Comparison of ENCODE assay signal across 9 mouse cellular contexts in the genomic region with DNA sequence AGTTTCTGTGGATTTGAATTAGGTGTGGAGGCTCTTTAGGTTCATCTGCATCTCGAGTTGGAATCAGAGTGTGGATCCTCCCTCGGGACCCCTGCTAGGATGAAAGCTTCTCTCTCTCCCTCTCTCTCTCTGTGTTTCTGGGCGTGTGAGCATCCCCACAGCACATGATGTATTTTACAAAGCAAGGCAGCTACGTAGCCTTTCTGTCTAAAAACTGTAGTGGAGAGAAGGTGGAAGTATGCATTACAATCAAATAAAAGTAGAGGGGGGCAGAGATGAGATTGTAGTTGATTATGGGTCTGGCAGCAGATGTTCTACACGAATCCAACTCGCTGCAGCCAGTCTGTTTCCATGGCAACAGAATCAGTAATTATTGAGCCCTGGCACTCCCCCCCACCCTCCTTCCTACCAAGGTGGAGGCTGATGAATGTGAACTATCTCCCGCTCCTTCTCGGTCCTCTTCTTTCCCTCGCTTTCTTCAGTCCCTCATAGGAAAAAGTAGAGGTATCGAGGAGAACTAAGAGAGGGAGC.
DNase-seq lines count a peak whose midpoint lies in the region; ATAC-seq lines count a peak whose summit lies in the region.
"Had no signal": no experiment of that assay in that cellular context is flagged by ENCODE, and none has a peak within 500 bp of the region (broad histone marks: within the 10 kb centered on the region; RNA-seq: fewer than 3 reads in every experiment).

No protein-coding gene starts in this region.

- peak; percentile 76 for ATAC-seq in neural tube, embryonic 11.5 days (ENCODE audit: insufficient read depth, low FRiP score, low TSS enrichment)
- peak; percentile 88 for ATAC-seq in forebrain, embryonic 14.5 days
- ATAC-seq in erythroblast, adult 5-6 weeks (replicated peaks; ENCODE audit: low FRiP score, poor library complexity, severe bottlenecking) = no peak

- H3K9ac ChIP-seq in neural tube, embryonic 11.5 days (ENCODE audit: low read length) = no peak overlapping the region
- peak overlapping the region; percentile 64 for H3K9ac ChIP-seq in forebrain, embryonic 14.5 days (ENCODE audit: low read length)

- 0 out of 2 replicates have a peak, but pooled peaks cover 4% of the 10 kb centered on the region for H3K4me1 ChIP-seq in neural tube, embryonic 11.5 days (ENCODE audit: control insufficient read depth, insufficient read depth, low read length)
- H3K4me1 ChIP-seq in forebrain, embryonic 14.5 days (ENCODE audit: control insufficient read depth, insufficient read depth, low read length) = peaks cover 18% of the 10 kb centered on the region; the same call in 1 of the 2 replicates
- H3K4me1 ChIP-seq: megakaryocyte, embryonic 14.5 days had no signal

- H3K4me3 ChIP-seq in neural tube, embryonic 11.5 days (ENCODE audit: low read depth, low read length) = peak overlapping the region; percentile 9; the same call in 1 of the 2 replicates
- H3K4me3 ChIP-seq in forebrain, embryonic 14.5 days (ENCODE audit: low read depth, low read length) = peak overlapping the region; percentile 39
- H3K4me3 ChIP-seq: megakaryocyte, embryonic 14.5 days had no signal

- peak overlapping the region; percentile 41 for H3K4me2 ChIP-seq in neural tube, embryonic 11.5 days (ENCODE audit: low read depth)
- H3K4me2 ChIP-seq in forebrain, embryonic 14.5 days (ENCODE audit: low read length) = peak overlapping the region; percentile 60

- intact Hi-C loops in left cerebral cortex, postnatal 4 days (cut with DNase I) = loop anchor here (5.0 kb wide), 2 partner anchors 160 to 565 kb away; no protein-coding TSS in a partner anchor

- no peaks in the 10 kb centered on the region for H3K27me3 ChIP-seq in neural tube, embryonic 11.5 days (ENCODE audit: control insufficient read depth, insufficient read depth, low read length)
- no peaks in the 10 kb centered on the region for H3K27me3 ChIP-seq in forebrain, embryonic 14.5 days (replicated peaks; ENCODE audit: control insufficient read depth, insufficient read depth, low read length)
- H3K27me3 ChIP-seq: megakaryocyte, embryonic 14.5 days had no signal

- peak; percentile 51 for DNase-seq in neural tube, embryonic 11.5 days (ENCODE audit: low spot score)
- no peak for DNase-seq in neural tube, embryonic 10.5 days (ENCODE audit: extremely low spot score, low spot score)
- peak; percentile 94 for DNase-seq in forebrain, embryonic 14.5 days (ENCODE audit: low spot score)
- DNase-seq in left cerebral cortex, postnatal 4 days = peak; percentile 77
- no peak for DNase-seq in lung, postnatal 10 days
- no peak for DNase-seq in lung, postnatal 25 days (ENCODE audit: low spot score)
- no peak for DNase-seq in adrenal gland, postnatal 4 days (ENCODE audit: low spot score in 2 of 2)

- H3K9me3 ChIP-seq in neural tube, embryonic 11.5 days (ENCODE audit: control insufficient read depth, low read length) = no peaks in the 10 kb centered on the region
- no peaks in the 10 kb centered on the region for H3K9me3 ChIP-seq in forebrain, embryonic 14.5 days (replicated peaks; ENCODE audit: control insufficient read depth, low read length)
- H3K9me3 ChIP-seq: megakaryocyte, embryonic 14.5 days had no signal

- no peaks in the 10 kb centered on the region for H3K36me3 ChIP-seq in neural tube, embryonic 11.5 days (ENCODE audit: control insufficient read depth, insufficient read depth, low read length)
- no peaks in the 10 kb centered on the region for H3K36me3 ChIP-seq in forebrain, embryonic 14.5 days (ENCODE audit: control insufficient read depth, insufficient read depth, low read length)

- peak overlapping the region; percentile 60 for H3K27ac ChIP-seq in neural tube, embryonic 11.5 days (ENCODE audit: low read depth, low read length)
- H3K27ac ChIP-seq in forebrain, embryonic 14.5 days (ENCODE audit: low read depth, low read length) = peak overlapping the region; percentile 80

- WGBS in neural tube, embryonic 11.5 days = 31% methylated on average over 10 of the region's 10 CpGs
- WGBS in forebrain, embryonic 14.5 days = 22% methylated on average over 10 of the region's 10 CpGs

Comparison
In these comparisons a context has a peak if more than half of its experiments do, and no peak if none do; other contexts are left out.
1. DNase-seq: peak in neural tube, embryonic 11.5 days (single experiment), forebrain, embryonic 14.5 days (single experiment) and left cerebral cortex, postnatal 4 days (single experiment); none in neural tube, embryonic 10.5 days (single experiment), lung, postnatal 10 days (single experiment), lung, postnatal 25 days (single experiment) and adrenal gland, postnatal 4 days (0 of 2).